Mouse (Mus musculus): ENCODE results near the gene Spred1. TPM values are rescaled to one million over a fixed set of nuclear protein-coding genes. Genes with fewer than 3 reads are reported as not detected.

Spred1 gene
- polyA plus RNA-seq, 1 experiment from 2014 or later: 33.6 TPM

- H3K9ac ChIP-seq: no peak overlapping the region
- H3K27me3 ChIP-seq (ENCODE audit: insufficient read depth, low read length): no peaks in the 10 kb centered on the region
- no peak for TF ChIP-seq CTCF (IDR thresholded peaks at IDR 0.05; ENCODE audit: low read depth)
- no peaks in the 10 kb centered on the region for H3K4me1 ChIP-seq (ENCODE audit: insufficient read depth)
- ATAC-seq (ENCODE audit: insufficient read depth): no peak
- no peak overlapping the region for H3K27ac ChIP-seq (ENCODE audit: low read depth)
- no peaks in the 10 kb centered on the region for H3K9me3 ChIP-seq (ENCODE audit: low read depth, low read length)
- no peaks in the 10 kb centered on the region for H3K36me3 ChIP-seq (ENCODE audit: insufficient read depth)
- H3K4me2 ChIP-seq: no peak overlapping the region
- 67% methylated on average over 9 of the region's 9 CpGs for WGBS
- DNase-seq: no peak
- H3K4me3 ChIP-seq (ENCODE audit: low read depth, low read length): no peak overlapping the region
Observed at GRCm38 (mm10) chr2:117222651-117223050, 101.5 kb downstream of the Spred1 start.

- WGBS: 40% methylated on average over 11 of the region's 11 CpGs
- Histone ChIP-seq H3K9me3 (ENCODE audit: low read depth, low read length) (no peaks in the 10 kb centered on the region), H3K4me2 (no peak overlapping the region), H3K4me1 (ENCODE audit: insufficient read depth) (peaks cover 4% of the 10 kb centered on the region), H3K27ac (ENCODE audit: low read depth) (no peak overlapping the region), H3K9ac (no peak overlapping the region), H3K36me3 (ENCODE audit: insufficient read depth) (no peaks in the 10 kb centered on the region), H3K27me3 (ENCODE audit: insufficient read depth, low read length) (no peaks in the 10 kb centered on the region), H3K4me3 (ENCODE audit: low read depth, low read length) (no peak overlapping the region)
- TF ChIP-seq CTCF (IDR thresholded peaks at IDR 0.05; ENCODE audit: low read depth): no peak
- peak; percentile 53 for ATAC-seq (ENCODE audit: insufficient read depth)
- DNase-seq: peak; percentile 59
Observed at GRCm38 (mm10) chr2:117228601-117229125, 107.5 kb downstream of the Spred1 start.

- no peak for TF ChIP-seq CTCF (IDR thresholded peaks at IDR 0.05; ENCODE audit: low read depth)
- ATAC-seq (ENCODE audit: insufficient read depth): no peak
- H3K4me2 ChIP-seq: no peak overlapping the region
Observed at GRCm38 (mm10) chr2:117230261-117230660, 109.1 kb downstream of the Spred1 start.

GRCm38 (mm10) chr2:117231257-117231656 is 110.1 kb downstream of the Spred1 start:
- Histone ChIP-seq H3K9ac (no peak overlapping the region), H3K4me2 (no peak overlapping the region; the same call in 1 of the 2 replicates), H3K27me3 (ENCODE audit: insufficient read depth, low read length) (no peaks in the 10 kb centered on the region), H3K9me3 (ENCODE audit: low read depth, low read length) (no peaks in the 10 kb centered on the region), H3K27ac (ENCODE audit: low read depth) (no peak overlapping the region), H3K4me3 (ENCODE audit: low read depth, low read length) (no peak overlapping the region), H3K4me1 (ENCODE audit: insufficient read depth) (peaks cover 4% of the 10 kb centered on the region), H3K36me3 (ENCODE audit: insufficient read depth) (no peaks in the 10 kb centered on the region)
- TF ChIP-seq CTCF (IDR thresholded peaks at IDR 0.05; ENCODE audit: low read depth): peak; percentile 92
- WGBS: 5% methylated on average over 13 of the region's 13 CpGs
- ATAC-seq (ENCODE audit: insufficient read depth) (peak; percentile 90), DNase-seq (peak; percentile 94)

More at GRCm38 (mm10) chr2:117230261-117230660, 109.1 kb downstream of the Spred1 start:
- Histone ChIP-seq H3K9me3 (ENCODE audit: low read depth, low read length) (no peaks in the 10 kb centered on the region), H3K36me3 (ENCODE audit: insufficient read depth) (no peaks in the 10 kb centered on the region), H3K27ac (ENCODE audit: low read depth) (no peak overlapping the region), H3K4me3 (ENCODE audit: low read depth, low read length) (no peak overlapping the region), H3K9ac (no peak overlapping the region), H3K4me1 (ENCODE audit: insufficient read depth) (peaks cover 4% of the 10 kb centered on the region), H3K27me3 (ENCODE audit: insufficient read depth, low read length) (no peaks in the 10 kb centered on the region)
- WGBS: 83% methylated on average over 7 of the region's 7 CpGs
- DNase-seq: no peak

MicroRNAs within 50 kb of the gene (microRNA counts, 519-probe panel; counts per million panel counts)
- 3,313 counts per million, percentile 65 among the panel's probes with 10 or more counts for microRNA mmu-miR-674

Small RNA genes lying within 50 kb of the gene (microRNA-seq; reads per million reads assigned to microRNA genes)
- gene Mir674 (ENCODE audit: borderline number of aligned reads): 1,554 reads per million, percentile 77 among the genes with 10 or more reads in this experiment

Other genes with a start within 250 kb of the Spred1 start
- not detected in 2 replicates for gene Tmco5, start 242.7 kb upstream of the Spred1 start, polyA plus RNA-seq (2014; fragmentation: Nextera tagmentation; extraction: Ambion mirVana)
- gene Fam98b, start 128.4 kb downstream of the Spred1 start, polyA plus RNA-seq (2014; fragmentation: Nextera tagmentation; extraction: Ambion mirVana): 8.4 and 8.5 TPM in 2 replicates
- 1.5 and 2.1 TPM in 2 replicates for gene Rasgrp1, start 221.6 kb downstream of the Spred1 start, polyA plus RNA-seq (2014; fragmentation: Nextera tagmentation; extraction: Ambion mirVana)

All from lung, embryonic 14.5 days (tissue).